Mouse (Mus musculus) midbrain, embryonic 12.5 days (tissue): ENCODE results near the gene Gns. TPM values are rescaled to one million over a fixed set of nuclear protein-coding genes. Genes with fewer than 3 reads are reported as not detected.

ENCODE experiments used
- ATAC-seq: fragments of 200-750 bp; cut with Nextera tagmentation; 2 replicates; pipeline ENCODE4 v1.8.0; 2017; ENCODE audit warnings: low read depth, moderate TSS enrichment, moderate library complexity; ENCODE audit not compliant: low FRiP score
- H3K27ac ChIP-seq: fragments of 300-500 bp; sonication (generic); replicated peaks from 2 replicates; pipeline ENCODE4 v1.5.1; 2016; ENCODE audit warnings: mild to moderate bottlenecking
- H3K27me3 ChIP-seq: fragments of 300-500 bp; sonication (generic); 2 replicates; pipeline ENCODE4 v1.6.1; 2016; ENCODE audit warnings: mild to moderate bottlenecking
- H3K36me3 ChIP-seq: fragments of 300-500 bp; sonication (generic); 2 replicates; pipeline ENCODE4 v1.6.1; 2016
- H3K4me1 ChIP-seq: fragments of 300-500 bp; sonication (generic); 2 replicates; pipeline ENCODE4 v1.6.1; 2016
- H3K4me2 ChIP-seq: fragments of 300-500 bp; sonication (generic); replicated peaks from 2 replicates; pipeline ENCODE4 v1.6.1; 2016; ENCODE audit warnings: mild to moderate bottlenecking, moderate library complexity
- H3K4me3 ChIP-seq: fragments of 300-500 bp; sonication (generic); 2 replicates; pipeline ENCODE4 v1.5.1; 2016; ENCODE audit warnings: mild to moderate bottlenecking
- H3K9ac ChIP-seq: fragments of 300-500 bp; sonication (generic); replicated peaks from 2 replicates; pipeline ENCODE4 v1.6.1; 2016; ENCODE audit warnings: mild to moderate bottlenecking, moderate library complexity
- H3K9me3 ChIP-seq: fragments of 300-500 bp; sonication (generic); 2 replicates; pipeline ENCODE4 v1.6.1; 2016; ENCODE audit warnings: mild to moderate bottlenecking
- WGBS: fragments of 180-500 bp; shearing (Covaris S2); methylation state at CpG from one replicate; pipeline ENCODE4 v1.1.7; 2016; 5-methylcytosine and 5-hydroxymethylcytosine counted together
- polyA plus RNA-seq: library from polyadenylated mRNA; unstranded; fragments of >200 nt; fragmentation: Nextera tagmentation; extraction: Ambion mirVana; gene quantifications from 2 replicates; pipeline ENCODE4 v1.2.1, GENCODE M21; 2016

Gns gene
- polyA plus RNA-seq, 1 experiment from 2014 or later: 42.1 TPM

DNA sequence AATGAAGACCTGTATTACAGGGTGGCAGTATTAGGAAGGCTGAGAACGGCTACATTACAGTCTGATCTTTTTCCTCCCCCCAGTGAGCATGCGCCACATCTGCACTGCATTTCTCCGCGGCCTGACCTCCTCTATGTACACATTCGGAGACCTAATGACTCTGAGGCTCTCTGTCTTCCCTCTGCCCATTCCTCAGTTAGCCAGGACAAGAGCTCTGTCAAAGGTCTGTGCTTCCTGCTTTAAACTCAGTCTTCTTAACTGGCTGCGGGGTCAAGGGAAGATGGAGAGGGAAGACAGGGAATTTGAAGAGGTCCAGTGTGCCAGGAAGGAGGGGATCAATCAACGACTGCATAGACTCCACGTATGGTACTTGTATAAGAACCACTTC is 71.4 kb downstream of the Gns start:
- Histone ChIP-seq H3K4me3 (no peak overlapping the region), H3K27me3 (no peaks in the 10 kb centered on the region), H3K9me3 (no peaks in the 10 kb centered on the region), H3K4me2 (no peak overlapping the region), H3K4me1 (peaks cover 12% of the 10 kb centered on the region), H3K27ac (no peak overlapping the region), H3K9ac (no peak overlapping the region), H3K36me3 (no peaks in the 10 kb centered on the region)
- WGBS: 63% methylated on average over 8 of the region's 8 CpGs
- no peak for ATAC-seq

DNA sequence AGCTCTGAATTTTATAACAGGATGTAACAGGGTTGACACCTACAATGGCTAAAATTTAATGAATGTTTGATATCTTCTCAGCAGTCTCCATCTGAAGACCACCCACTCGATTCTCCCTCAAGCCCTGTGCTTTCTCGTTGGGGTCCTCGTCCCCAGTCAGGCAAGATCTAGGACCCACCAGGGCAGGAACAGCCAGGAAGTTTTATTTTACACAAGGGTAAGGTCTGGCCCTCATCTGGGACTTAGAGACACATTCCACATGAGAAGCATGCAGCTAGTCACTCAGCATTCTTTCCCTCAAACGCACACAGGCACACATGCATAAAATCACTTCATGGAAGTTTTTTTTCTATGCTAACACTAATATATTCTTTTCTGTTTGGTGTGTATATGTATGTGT is 71.8 kb downstream of the Gns start:
- Histone ChIP-seq H3K9me3 (no peaks in the 10 kb centered on the region), H3K27ac (no peak overlapping the region), H3K4me2 (no peak overlapping the region), H3K27me3 (no peaks in the 10 kb centered on the region), H3K36me3 (no peaks in the 10 kb centered on the region), H3K4me1 (peaks cover 12% of the 10 kb centered on the region), H3K4me3 (no peak overlapping the region), H3K9ac (no peak overlapping the region)
- WGBS: 65% methylated on average over 4 of the region's 4 CpGs
- ATAC-seq: no peak

DNA sequence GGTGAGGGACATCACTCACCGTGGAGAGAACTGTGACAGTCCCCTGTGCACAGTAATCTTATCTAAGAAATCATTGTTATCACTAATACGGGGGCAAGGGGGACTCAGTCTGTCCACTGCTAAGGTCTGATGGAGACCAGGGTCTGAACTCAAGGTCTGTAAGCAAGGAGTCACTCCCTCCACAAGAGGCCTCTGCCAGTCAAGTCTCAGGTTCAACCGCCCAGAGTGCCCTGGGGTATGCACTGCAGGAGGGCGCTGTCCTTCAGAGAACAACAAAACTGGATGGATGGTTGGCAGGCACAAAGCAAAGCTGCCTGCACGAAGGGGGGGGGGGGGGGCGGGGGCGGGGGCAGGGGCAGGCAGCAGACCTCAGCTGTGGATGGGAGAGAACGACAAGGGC is 73.2 kb downstream of the Gns start:
- Histone ChIP-seq H3K4me1 (0 out of 2 replicates have a peak, but pooled peaks cover 2% of the 10 kb centered on the region), H3K9ac (no peak overlapping the region), H3K27me3 (no peaks in the 10 kb centered on the region), H3K9me3 (no peaks in the 10 kb centered on the region), H3K36me3 (no peaks in the 10 kb centered on the region), H3K4me3 (no peak overlapping the region), H3K4me2 (no peak overlapping the region), H3K27ac (no peak overlapping the region)
- 84% methylated on average over 5 of the region's 8 CpGs for WGBS
- no peak for ATAC-seq

DNA sequence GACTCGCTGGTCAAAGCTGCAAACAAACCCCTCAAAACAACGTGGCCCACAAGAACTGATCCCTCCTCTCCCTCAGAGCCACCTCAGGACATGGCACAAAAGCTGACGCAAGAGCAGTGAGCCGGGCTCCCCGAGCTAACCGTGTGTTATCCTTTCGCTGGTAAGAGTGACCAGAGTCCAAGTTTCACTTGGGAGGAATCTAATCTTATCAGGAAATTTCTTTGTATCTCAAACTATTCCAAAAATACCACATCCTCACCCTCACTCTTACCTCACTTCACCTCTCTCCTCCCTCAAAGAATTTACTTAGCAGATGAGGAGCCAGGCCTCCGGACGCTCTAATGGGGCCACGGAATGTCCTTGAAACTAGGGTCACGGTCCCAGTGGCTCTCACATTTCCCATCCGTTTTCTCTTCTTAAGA is 74.4 kb downstream of the Gns start:
- H3K27ac ChIP-seq: no peak overlapping the region
- no peak for ATAC-seq
- WGBS: 91% methylated on average over 12 of the region's 12 CpGs
- H3K9me3 ChIP-seq: no peaks in the 10 kb centered on the region
- H3K36me3 ChIP-seq: no peaks in the 10 kb centered on the region
- H3K9ac ChIP-seq: no peak overlapping the region
- no peak overlapping the region for H3K4me3 ChIP-seq
- H3K4me2 ChIP-seq: no peak overlapping the region
- no peaks in the 10 kb centered on the region for H3K4me1 ChIP-seq
- H3K27me3 ChIP-seq: no peaks in the 10 kb centered on the region

DNA sequence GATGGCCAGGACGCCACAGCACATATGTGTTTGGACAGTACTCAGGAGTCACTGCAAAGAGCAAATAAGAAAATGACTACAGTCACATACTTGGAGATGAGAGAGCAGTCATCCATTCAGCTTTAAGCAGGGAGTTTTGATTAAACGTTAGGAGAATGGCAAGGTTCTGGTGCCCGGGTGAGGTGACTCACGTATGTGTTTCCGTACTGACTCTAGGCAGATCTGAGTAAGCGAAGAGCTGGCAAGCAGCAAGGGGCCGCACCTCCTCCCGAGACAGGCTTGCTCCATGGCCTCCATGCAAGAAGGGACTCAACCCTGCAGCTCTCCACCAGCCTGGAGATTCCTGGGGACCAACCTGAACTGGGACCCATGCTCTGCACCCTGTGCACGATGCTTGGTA is 78.9 kb downstream of the Gns start:
- no peak overlapping the region for H3K4me3 ChIP-seq
- no peaks in the 10 kb centered on the region for H3K36me3 ChIP-seq
- H3K9me3 ChIP-seq: no peaks in the 10 kb centered on the region
- H3K4me1 ChIP-seq: peaks cover 7% of the 10 kb centered on the region; the same call in 1 of the 2 replicates
- no peaks in the 10 kb centered on the region for H3K27me3 ChIP-seq
- no peak overlapping the region for H3K9ac ChIP-seq
- H3K27ac ChIP-seq: no peak overlapping the region
- 92% methylated on average over 9 of the region's 9 CpGs for WGBS
- H3K4me2 ChIP-seq: no peak overlapping the region
- ATAC-seq: no peak

DNA sequence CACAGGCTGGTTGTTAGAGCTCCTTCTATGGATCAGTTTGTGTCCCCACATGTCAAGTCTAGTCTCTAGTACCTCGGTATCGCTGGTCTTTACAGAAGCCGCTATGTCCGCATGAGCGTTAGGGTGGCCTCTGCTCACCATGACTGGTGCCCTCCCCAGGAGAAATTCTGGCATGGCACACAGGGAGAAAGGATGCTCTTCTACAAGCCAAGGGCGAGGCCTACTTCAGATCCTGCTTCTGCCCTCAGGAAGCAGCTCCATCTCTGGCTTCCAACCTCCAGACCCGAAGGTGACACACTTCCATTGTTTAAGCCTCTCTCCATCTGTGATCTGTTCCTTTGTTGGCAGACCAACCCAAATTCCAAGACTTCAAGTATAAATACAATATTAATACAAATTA is 79.3 kb downstream of the Gns start:
- 93% methylated on average over 7 of the region's 7 CpGs for WGBS
- no peaks in the 10 kb centered on the region for H3K27me3 ChIP-seq

DNA sequence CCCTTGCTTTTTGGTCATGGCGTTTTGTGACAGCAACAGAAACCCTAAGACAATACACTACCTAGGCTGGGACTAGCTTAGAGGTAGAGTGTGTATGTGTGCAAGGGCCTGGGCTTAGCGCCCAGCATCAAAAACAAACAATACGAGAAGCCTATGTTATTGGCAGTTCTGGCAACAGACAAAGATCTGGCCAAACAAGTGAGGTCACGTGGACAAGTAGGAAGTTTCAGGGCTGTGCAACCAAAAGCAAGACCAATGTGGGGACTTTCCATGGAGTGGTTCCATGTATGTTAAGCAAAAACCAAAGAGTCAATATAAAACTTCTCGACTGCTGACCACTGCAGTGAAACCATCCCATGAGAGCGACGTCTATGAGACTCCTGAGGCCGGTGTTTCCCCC is 80.9 kb downstream of the Gns start:
- no peak overlapping the region for H3K9ac ChIP-seq
- H3K36me3 ChIP-seq: no peaks in the 10 kb centered on the region
- no peaks in the 10 kb centered on the region for H3K9me3 ChIP-seq
- ATAC-seq: no peak
- H3K4me3 ChIP-seq: no peak overlapping the region
- no peak overlapping the region for H3K4me2 ChIP-seq
- H3K4me1 ChIP-seq: peaks cover 7% of the 10 kb centered on the region; the same call in 1 of the 2 replicates
- H3K27me3 ChIP-seq: no peaks in the 10 kb centered on the region
- WGBS: 92% methylated on average over 8 of the region's 8 CpGs
- no peak overlapping the region for H3K27ac ChIP-seq

More for the DNA sequence above, 79.3 kb downstream of the Gns start:
- peaks cover 7% of the 10 kb centered on the region; the same call in 1 of the 2 replicates for H3K4me1 ChIP-seq
- no peak overlapping the region for H3K27ac ChIP-seq
- no peaks in the 10 kb centered on the region for H3K9me3 ChIP-seq
- no peak overlapping the region for H3K4me3 ChIP-seq
- H3K4me2 ChIP-seq: no peak overlapping the region
- no peaks in the 10 kb centered on the region for H3K36me3 ChIP-seq
- no peak for ATAC-seq
- no peak overlapping the region for H3K9ac ChIP-seq

Other genes with a start within 250 kb of the Gns start
- 4.3 and 5.4 TPM in 2 replicates for gene Tbc1d30, start 13.8 kb upstream of the Gns start, polyA plus RNA-seq
- gene Rassf3, start 111.3 kb downstream of the Gns start, polyA plus RNA-seq: 6.7 and 7.8 TPM in 2 replicates
- 37.4 and 38.6 TPM in 2 replicates for gene Tbk1, start 221.7 kb downstream of the Gns start, polyA plus RNA-seq